33 mouse cellular contexts compared by ENCODE assay signal in genomic region chr17:36245741-36246140, GRCm38 (mm10). TPM values are rescaled to one million over a fixed set of nuclear protein-coding genes. Genes with fewer than 3 reads are reported as not detected.
DNase-seq lines count a peak whose midpoint lies in the region; ATAC-seq and TF ChIP-seq lines count a peak whose summit lies in the region.
"Had no signal": no experiment of that assay in that cellular context is flagged by ENCODE, and none has a peak within 500 bp of the region (broad histone marks: within the 10 kb centered on the region; RNA-seq: fewer than 3 reads in every experiment).

No protein-coding gene starts in this region.

- no peak overlapping the region for H3K27ac ChIP-seq in heart, adult 2 months
- no peak overlapping the region for H3K27ac ChIP-seq in liver, embryonic 14.5 days
- H3K27ac ChIP-seq in thymus, adult 2 months (ENCODE audit: control insufficient read depth, insufficient read depth, low read length), result no peak overlapping the region
- H3K27ac ChIP-seq: embryonic facial prominence, embryonic 10.5 days; hindbrain, embryonic 12.5 days; lung, embryonic 15.5 days; midbrain, embryonic 13.5 days had no signal

- H3K9me3 ChIP-seq in liver, embryonic 14.5 days (ENCODE audit: control insufficient read depth, low read length), result no peaks in the 10 kb centered on the region
- H3K9me3 ChIP-seq: embryonic facial prominence, embryonic 10.5 days; hindbrain, embryonic 12.5 days; lung, embryonic 15.5 days; midbrain, embryonic 13.5 days had no signal

- H3K36me3 ChIP-seq in heart, adult 2 months (ENCODE audit: control insufficient read depth, insufficient read depth, low read length), result no peaks in the 10 kb centered on the region
- H3K36me3 ChIP-seq in liver, embryonic 14.5 days (replicated peaks; ENCODE audit: control insufficient read depth, insufficient read depth, low read depth), result no peaks in the 10 kb centered on the region
- H3K36me3 ChIP-seq in thymus, adult 2 months (ENCODE audit: control insufficient read depth, insufficient read depth, low read length), result no peaks in the 10 kb centered on the region
- H3K36me3 ChIP-seq: embryonic facial prominence, embryonic 10.5 days; hindbrain, embryonic 12.5 days; lung, embryonic 15.5 days; midbrain, embryonic 13.5 days had no signal

- H3K4me2 ChIP-seq in liver, embryonic 14.5 days (ENCODE audit: low read depth), result no peak overlapping the region
- H3K4me2 ChIP-seq: hindbrain, embryonic 12.5 days; lung, embryonic 15.5 days; midbrain, embryonic 13.5 days had no signal

- no peak for DNase-seq in heart, adult 2 months
- no peak for DNase-seq in heart, postnatal 10 days
- DNase-seq in liver, embryonic 14.5 days (ENCODE audit: low read depth in 3 of 3, low spot score in 3 of 3), result no peak
- DNase-seq in liver (no peak), 416B (ENCODE audit: low read depth) (peak; percentile 58), adipocyte (ENCODE audit: low spot score) (peak; percentile 3)
- DNase-seq in cerebellum, adult 18-20 months, result no peak
- no peak for DNase-seq in thymus, adult 2 months
- DNase-seq: cerebellum, adult 2 months; gastrocnemius, postnatal 14 days; kidney, postnatal 36 days; right cerebral cortex, postnatal 14 days; spleen, adult 18-20 months; thymus, adult 18-20 months had no signal

- no peak for TF ChIP-seq EP300 in heart, adult 2 months (IDR thresholded peaks at IDR 0.05; ENCODE audit: insufficient read depth, low read depth, low read length)
- TF ChIP-seq EP300 in liver, embryonic 14.5 days (IDR thresholded peaks at IDR 0.05; ENCODE audit: low read depth), result no peak

- H3K4me1 ChIP-seq in heart, adult 2 months (ENCODE audit: control insufficient read depth, insufficient read depth, low read length), result no peaks in the 10 kb centered on the region
- H3K4me1 ChIP-seq in liver, embryonic 14.5 days (replicated peaks; ENCODE audit: control insufficient read depth in 2 of 2, insufficient read depth in 2 of 2, low read length in 1 of 2), result no peaks in the 10 kb centered on the region
- no peaks in the 10 kb centered on the region for H3K4me1 ChIP-seq in thymus, adult 2 months (replicated peaks; ENCODE audit: control insufficient read depth, insufficient read depth, low read length)
- H3K4me1 ChIP-seq: hindbrain, embryonic 12.5 days; midbrain, embryonic 13.5 days had no signal

- no peak overlapping the region for H3K9ac ChIP-seq in heart, adult 2 months (ENCODE audit: low read depth, low read length)
- H3K9ac ChIP-seq in liver, embryonic 14.5 days (replicated peaks), result no peak overlapping the region
- H3K9ac ChIP-seq: hindbrain, embryonic 12.5 days; lung, embryonic 15.5 days; midbrain, embryonic 13.5 days had no signal

- H3K27me3 ChIP-seq in heart, adult 2 months (ENCODE audit: control insufficient read depth, insufficient read depth, low read length), result peaks cover 7% of the 10 kb centered on the region
- H3K27me3 ChIP-seq in liver, embryonic 14.5 days (ENCODE audit: control insufficient read depth, insufficient read depth, low read length), result peaks cover 17% of the 10 kb centered on the region
- 0 out of 2 replicates have a peak, but pooled peaks cover 2% of the 10 kb centered on the region for H3K27me3 ChIP-seq in thymus, adult 2 months (ENCODE audit: control insufficient read depth, insufficient read depth, low read length)

- no peak for ATAC-seq in liver, embryonic 14.5 days (ENCODE audit: insufficient read depth)
- ATAC-seq: inflammation-experienced regulatory T-cells, adult 6 months; midbrain, embryonic 13.5 days had no signal

- no peaks in the 10 kb centered on the region for H3K79me2 ChIP-seq in heart, adult 2 months (replicated peaks; ENCODE audit: control insufficient read depth, insufficient read depth, low read length)

- H3K4me3 ChIP-seq in heart, adult 2 months, result no peak overlapping the region
- no peak overlapping the region for H3K4me3 ChIP-seq in liver, embryonic 14.5 days (ENCODE audit: insufficient read depth in 1 of 2, low read depth in 2 of 2, low read length in 2 of 2)
- H3K4me3 ChIP-seq in thymus, adult 2 months (ENCODE audit: control insufficient read depth, insufficient read depth, low read length), result no peak overlapping the region
- H3K4me3 ChIP-seq: embryonic facial prominence, embryonic 10.5 days; hindbrain, embryonic 12.5 days; lung, embryonic 15.5 days; midbrain, embryonic 13.5 days had no signal

- intact Hi-C loops in heart, adult 2 months (cut with DNase I), result no loop called here
- intact Hi-C loops in heart, postnatal 10 days (cut with DNase I), result no loop called here

- TF ChIP-seq POLR2A in heart, adult 2 months (IDR thresholded peaks at IDR 0.05; ENCODE audit: insufficient read depth, low read depth, low read length), result no peak
- TF ChIP-seq POLR2A in thymus, adult 2 months (IDR thresholded peaks at IDR 0.05; ENCODE audit: control insufficient read depth, extremely low read depth, insufficient read depth, low read length, poor library complexity), result no peak

- peak; percentile 42 for TF ChIP-seq CTCF in heart, adult 2 months (IDR thresholded peaks at IDR 0.05)
- 0 out of 2 replicates have a peak, but pooled peaks have one; percentile 11 for TF ChIP-seq CTCF in liver, embryonic 14.5 days (IDR thresholded peaks at IDR 0.05; ENCODE audit: low read depth)
- TF ChIP-seq CTCF in thymus, adult 2 months (IDR thresholded peaks at IDR 0.05; ENCODE audit: borderline replicate concordance, control insufficient read depth, extremely low read depth, insufficient read depth, low read length, poor library complexity), result no peak

- 78% methylated on average over 2 of the region's 2 CpGs for WGBS in heart, adult 2 months
- WGBS in liver, embryonic 14.5 days (ENCODE audit: insufficient replicate concordance), result 65% methylated on average over 2 of the region's 2 CpGs
- 94% methylated on average over 2 of the region's 2 CpGs for WGBS in thymus, adult 2 months

RNA-seq across cellular contexts. Expression of gene Rpp21, which starts 12.1 kb away (rescaled TPM):
- 10 to 100 TPM; 35.5 to 43.8 TPM for total RNA-seq in heart, adult 2 months (2021)
- 49.8 and 59.1 TPM in 2 replicates for polyA plus RNA-seq in heart, adult 2 months (2012; rRNA removed)
- 10 to 100 TPM; 33.4 to 34.7 TPM for total RNA-seq in heart, postnatal 10 days (2021)
- 40.1 and 51.8 TPM in 2 replicates for polyA plus RNA-seq in liver, embryonic 14.5 days (2012; rRNA removed)
- 77.9 and 84.2 TPM in 2 replicates for polyA plus RNA-seq in liver, embryonic 14.5 days (2014; fragmentation: Nextera tagmentation; extraction: Ambion mirVana)
- 124 and 160 TPM in 2 replicates for polyA plus RNA-seq in thymus, adult 2 months (2012; rRNA removed)

RNA-seq across cellular contexts. Expression of gene Trim39, which starts 26.3 kb away (rescaled TPM):
- 1 to 10 TPM; 6.7 to 7.6 TPM for total RNA-seq in heart, adult 2 months (2021)
- polyA plus RNA-seq in heart, adult 2 months (2012; rRNA removed), result 6.0 and 8.7 TPM in 2 replicates
- 1 to 10 TPM; 7.8 to 8.0 TPM for total RNA-seq in heart, postnatal 10 days (2021)
- polyA plus RNA-seq in liver, embryonic 14.5 days (2012; rRNA removed), result 8.0 and 11.0 TPM in 2 replicates
- 3.2 and 3.4 TPM in 2 replicates for polyA plus RNA-seq in liver, embryonic 14.5 days (2014; fragmentation: Nextera tagmentation; extraction: Ambion mirVana)
- polyA plus RNA-seq in thymus, adult 2 months (2012; rRNA removed), result 51.1 and 56.1 TPM in 2 replicates

RNA-seq across cellular contexts. Expression of gene H2-M10.2, which starts 40.5 kb away (rescaled TPM):
- not detected for total RNA-seq in heart, adult 2 months (2021)
- polyA plus RNA-seq in heart, adult 2 months (2012; rRNA removed), result not detected in 2 replicates
- not detected for total RNA-seq in heart, postnatal 10 days (2021)
- not detected in 2 replicates for polyA plus RNA-seq in liver, embryonic 14.5 days (2012; rRNA removed)
- not detected in 2 replicates for polyA plus RNA-seq in liver, embryonic 14.5 days (2014; fragmentation: Nextera tagmentation; extraction: Ambion mirVana)
- not detected in 2 replicates for polyA plus RNA-seq in thymus, adult 2 months (2012; rRNA removed)
- total RNA-seq: adrenal gland, adult 18-20 months; adrenal gland, postnatal 4 days; ES-E14; gastrocnemius, postnatal 14 days; heart, adult 8-10 months; layer of hippocampus, postnatal 14 days; left cerebral cortex, postnatal 10 days; megakaryocyte progenitor cell, adult 5-6 weeks; neutrophil, adult 5-6 weeks had no signal
- polyA plus RNA-seq: C2C12; cerebellum, adult 2 months; heart, embryonic 16.5 days; inflammation-experienced regulatory T-cells, adult 6 months; limb, embryonic 14.5 days had no signal

RNA-seq across cellular contexts. Expression of gene H2-T3, which starts 55.7 kb away (rescaled TPM):
- not detected for total RNA-seq in heart, adult 2 months (2021)
- not detected in 2 replicates for polyA plus RNA-seq in heart, adult 2 months (2012; rRNA removed)
- under 1 TPM in 1 of 2 experiments, not detected in 1; 0.34 TPM for total RNA-seq in heart, postnatal 10 days (2021)
- not detected in 2 replicates for polyA plus RNA-seq in liver, embryonic 14.5 days (2012; rRNA removed)
- polyA plus RNA-seq in liver, embryonic 14.5 days (2014; fragmentation: Nextera tagmentation; extraction: Ambion mirVana), result not detected in 2 replicates
- polyA plus RNA-seq in thymus, adult 2 months (2012; rRNA removed), result 1.7 and 2.5 TPM in 2 replicates
- total RNA-seq: adrenal gland, adult 18-20 months; adrenal gland, postnatal 4 days; gastrocnemius, postnatal 14 days; heart, adult 8-10 months; layer of hippocampus, postnatal 14 days; left cerebral cortex, postnatal 10 days; megakaryocyte progenitor cell, adult 5-6 weeks; neutrophil, adult 5-6 weeks had no signal
- polyA plus RNA-seq: C2C12; cerebellum, adult 2 months; embryonic facial prominence, embryonic 10.5 days; forebrain, embryonic 11.5 days; hindbrain, embryonic 12.5 days; kidney, embryonic 14.5 days; limb, embryonic 14.5 days; midbrain, embryonic 13.5 days; stomach, embryonic 14.5 days had no signal

Comparison
In these comparisons a context has a peak if more than half of its experiments do, and no peak if none do; other contexts are left out.
1. DNase-seq: peak in 416B (single experiment) and adipocyte (single experiment); none in heart, adult 2 months (0 of 2), heart, postnatal 10 days (0 of 2), liver, embryonic 14.5 days (0 of 3), liver (single experiment), cerebellum, adult 18-20 months (0 of 2) and thymus, adult 2 months (single experiment).